Mouse (Mus musculus): ENCODE measurements around the gene Camk1d. TPM values are rescaled to one million over a fixed set of nuclear protein-coding genes. Genes with fewer than 3 reads are reported as not detected.
"Not testable (repeated sequence)": the region's sequence is repeated elsewhere in the genome, so short reads cannot be mapped to it uniquely, and the experiment has no call there.

The Camk1d gene
- polyA plus RNA-seq, 1 experiment from 2014 or later, result 11.3 TPM

DNA sequence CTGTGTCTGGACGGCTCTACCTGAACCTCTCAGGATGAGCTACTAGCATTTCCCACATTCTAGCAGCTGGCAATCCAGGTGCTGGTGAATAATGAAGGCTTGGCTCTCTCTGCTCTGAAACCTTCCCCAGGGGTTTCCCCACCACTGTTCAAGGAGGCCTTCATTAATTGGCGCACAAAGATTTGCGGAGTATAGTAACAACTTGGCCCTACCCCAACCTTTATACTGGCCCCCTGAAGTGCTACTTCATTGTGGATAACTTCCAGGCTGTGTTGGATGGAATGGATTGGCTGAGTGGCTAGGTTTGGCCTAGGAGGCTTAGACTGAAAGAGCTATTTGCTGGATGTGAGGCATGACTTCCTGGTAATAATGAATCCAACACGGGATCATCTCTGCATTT is 431.7 kb downstream of the Camk1d start:
- no peak overlapping the region for H3K27ac ChIP-seq (ENCODE audit: low read length)
- no peaks in the 10 kb centered on the region for H3K36me3 ChIP-seq (ENCODE audit: control insufficient read depth, insufficient read depth, low read length)
- H3K27me3 ChIP-seq (ENCODE audit: control insufficient read depth, insufficient read depth, low read length), result no peaks in the 10 kb centered on the region
- peaks cover 13% of the 10 kb centered on the region for H3K4me1 ChIP-seq (ENCODE audit: control insufficient read depth, insufficient read depth, low read length)
- WGBS, result 84% methylated on average over 4 of the region's 4 CpGs
- ATAC-seq (ENCODE audit: insufficient read depth, low FRiP score), result no peak
- H3K9me3 ChIP-seq (replicated peaks; ENCODE audit: control insufficient read depth, low read length), result peaks cover 7% of the 10 kb centered on the region
- H3K9ac ChIP-seq (ENCODE audit: low read length), result no peak overlapping the region
- H3K4me2 ChIP-seq (ENCODE audit: low read depth, low read length), result no peak overlapping the region
- no peak overlapping the region for H3K4me3 ChIP-seq (replicated peaks; ENCODE audit: low read length)

DNA sequence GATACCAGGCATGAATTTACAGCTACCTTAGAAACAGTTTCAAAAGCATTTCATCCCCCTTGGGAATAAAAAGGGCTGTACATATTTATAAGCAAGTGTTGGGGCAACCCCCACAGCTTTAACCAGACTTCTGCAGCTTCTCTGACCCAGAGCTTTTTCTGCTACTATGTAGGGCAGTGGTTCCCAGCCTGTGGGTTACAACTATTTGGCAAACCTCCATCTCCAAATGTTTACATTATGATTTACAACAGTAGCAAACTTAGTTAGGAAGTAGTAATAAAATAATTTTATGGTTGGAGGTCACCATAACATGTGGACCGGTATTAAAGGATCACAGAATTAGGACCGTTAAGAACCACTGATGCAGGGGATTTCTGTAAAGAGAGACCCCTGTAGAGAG is 446.3 kb downstream of the Camk1d start:
- no peak overlapping the region for H3K4me3 ChIP-seq (replicated peaks; ENCODE audit: low read length)
- no peaks in the 10 kb centered on the region for H3K9me3 ChIP-seq (replicated peaks; ENCODE audit: control insufficient read depth, low read length)
- no peak overlapping the region for H3K4me2 ChIP-seq (ENCODE audit: low read depth, low read length)
- no peak overlapping the region for H3K9ac ChIP-seq (ENCODE audit: low read length)
- H3K4me1 ChIP-seq (ENCODE audit: control insufficient read depth, insufficient read depth, low read length), result 0 out of 2 replicates have a peak, but pooled peaks cover 4% of the 10 kb centered on the region
- no peak overlapping the region for H3K27ac ChIP-seq (ENCODE audit: low read length)
- ATAC-seq (ENCODE audit: insufficient read depth, low FRiP score), result no peak
- no peaks in the 10 kb centered on the region for H3K27me3 ChIP-seq (ENCODE audit: control insufficient read depth, insufficient read depth, low read length)
- WGBS, result 49% methylated on average over 2 of the region's 2 CpGs
- H3K36me3 ChIP-seq (ENCODE audit: control insufficient read depth, insufficient read depth, low read length), result no peaks in the 10 kb centered on the region

DNA sequence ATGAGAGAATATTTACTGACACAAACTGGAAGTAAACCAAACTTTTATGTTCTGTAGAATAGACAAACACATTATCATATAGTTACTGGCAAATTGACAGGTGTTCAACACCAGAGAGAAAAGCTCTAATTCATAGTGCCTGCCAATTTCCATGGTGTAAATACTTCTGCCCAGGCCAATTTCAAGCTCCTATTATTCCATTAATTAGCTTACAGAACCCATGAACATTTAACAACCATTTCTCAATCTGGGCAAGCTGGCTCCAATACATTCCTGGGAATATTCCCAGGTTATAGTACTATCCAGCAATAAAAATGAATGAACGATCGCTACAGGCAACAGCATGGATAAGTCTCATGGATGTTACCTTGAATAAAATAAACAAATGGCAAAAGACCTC is 452.0 kb downstream of the Camk1d start:
- 85% methylated on average over 2 of the region's 2 CpGs for WGBS
- Histone ChIP-seq H3K4me1 (ENCODE audit: control insufficient read depth, insufficient read depth, low read length) (no peaks in the 10 kb centered on the region), H3K9me3 (replicated peaks; ENCODE audit: control insufficient read depth, low read length) (no peaks in the 10 kb centered on the region), H3K27ac (ENCODE audit: low read length) (no peak overlapping the region), H3K27me3 (ENCODE audit: control insufficient read depth, insufficient read depth, low read length) (no peaks in the 10 kb centered on the region), H3K4me2 (ENCODE audit: low read depth, low read length) (no peak overlapping the region), H3K36me3 (ENCODE audit: control insufficient read depth, insufficient read depth, low read length) (no peaks in the 10 kb centered on the region), H3K9ac (ENCODE audit: low read length) (no peak overlapping the region), H3K4me3 (replicated peaks; ENCODE audit: low read length) (no peak overlapping the region)
- no peak for ATAC-seq (ENCODE audit: insufficient read depth, low FRiP score)

DNA sequence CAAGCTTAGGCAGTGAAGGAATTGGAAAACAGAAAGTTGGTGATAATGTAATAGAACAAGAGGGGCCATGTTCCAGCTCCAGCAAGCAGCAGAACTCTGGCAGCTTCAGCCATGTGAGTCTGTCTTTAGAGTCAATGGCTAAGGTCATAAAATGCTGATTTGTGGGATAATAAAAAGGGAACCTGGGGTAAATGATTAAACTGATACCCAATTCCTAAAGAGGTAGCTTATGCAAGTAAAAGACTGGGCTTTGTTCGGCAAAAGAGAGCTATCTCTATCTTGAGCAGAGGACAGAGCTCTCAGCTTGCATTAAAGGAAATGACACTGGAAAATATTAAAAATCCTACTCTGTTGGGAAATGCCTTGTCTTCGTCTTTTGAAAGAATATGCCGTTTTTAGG is 456.1 kb downstream of the Camk1d start:
- H3K4me1 ChIP-seq (ENCODE audit: control insufficient read depth, insufficient read depth, low read length), result no peaks in the 10 kb centered on the region
- ATAC-seq (ENCODE audit: insufficient read depth, low FRiP score), result no peak
- H3K27ac ChIP-seq (ENCODE audit: low read length), result no peak overlapping the region
- no peaks in the 10 kb centered on the region for H3K27me3 ChIP-seq (ENCODE audit: control insufficient read depth, insufficient read depth, low read length)
- no peak overlapping the region for H3K4me3 ChIP-seq (replicated peaks; ENCODE audit: low read length)
- H3K9me3 ChIP-seq (replicated peaks; ENCODE audit: control insufficient read depth, low read length), result no peaks in the 10 kb centered on the region
- no peak overlapping the region for H3K9ac ChIP-seq (ENCODE audit: low read length)
- WGBS, result 80% methylated on average over 3 of the region's 3 CpGs
- H3K36me3 ChIP-seq (ENCODE audit: control insufficient read depth, insufficient read depth, low read length), result no peaks in the 10 kb centered on the region
- no peak overlapping the region for H3K4me2 ChIP-seq (ENCODE audit: low read depth, low read length)

DNA sequence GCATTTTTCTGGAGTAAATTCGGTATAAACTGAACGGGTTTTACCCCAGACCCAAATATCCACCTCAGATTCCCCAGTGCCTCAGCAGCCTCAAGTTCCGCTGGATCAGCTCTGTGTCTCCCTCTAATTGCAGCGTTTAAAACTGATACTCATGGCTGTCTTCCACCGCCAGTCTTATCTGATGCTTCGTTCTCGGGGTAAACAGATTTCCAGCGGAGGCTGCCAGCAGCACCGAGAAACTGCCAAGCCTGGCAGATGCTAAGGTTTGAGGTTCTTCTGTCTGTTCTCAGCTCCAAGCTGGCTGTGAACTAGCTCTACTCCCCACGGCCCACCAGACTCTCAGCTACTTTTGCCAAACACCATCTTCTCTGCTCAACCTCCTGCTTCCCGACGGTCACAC is 464.3 kb downstream of the Camk1d start:
- Histone ChIP-seq H3K9me3 (replicated peaks; ENCODE audit: control insufficient read depth, low read length) (no peaks in the 10 kb centered on the region), H3K4me1 (ENCODE audit: control insufficient read depth, insufficient read depth, low read length) (no peaks in the 10 kb centered on the region), H3K4me3 (replicated peaks; ENCODE audit: low read length) (no peak overlapping the region), H3K36me3 (ENCODE audit: control insufficient read depth, insufficient read depth, low read length) (no peaks in the 10 kb centered on the region), H3K9ac (ENCODE audit: low read length) (no peak overlapping the region), H3K27ac (ENCODE audit: low read length) (no peak overlapping the region), H3K27me3 (ENCODE audit: control insufficient read depth, insufficient read depth, low read length) (no peaks in the 10 kb centered on the region), H3K4me2 (ENCODE audit: low read depth, low read length) (no peak overlapping the region)
- no peak for ATAC-seq (ENCODE audit: insufficient read depth, low FRiP score)
- 38% methylated on average over 12 of the region's 12 CpGs for WGBS

DNA sequence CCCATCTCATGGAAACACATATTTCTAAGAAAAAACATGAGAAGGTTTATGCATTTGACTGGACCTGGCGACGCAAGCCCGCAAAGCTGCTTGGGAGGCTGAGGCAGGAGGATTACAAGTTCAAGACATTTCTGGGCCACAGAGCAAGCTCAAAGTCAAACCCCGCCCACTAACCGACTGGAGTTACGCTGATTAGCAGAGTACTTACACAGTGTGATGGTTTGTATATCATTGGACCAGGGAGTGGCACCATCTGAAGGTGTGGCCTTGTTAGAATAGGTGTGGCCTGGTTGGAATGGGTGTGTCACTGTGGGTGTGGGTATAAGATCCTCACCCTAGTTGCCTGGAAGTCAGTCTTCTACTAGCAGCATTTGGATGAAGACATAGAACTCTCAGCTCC is 465.1 kb downstream of the Camk1d start:
- H3K4me3 ChIP-seq (replicated peaks; ENCODE audit: low read length); H3K27me3 ChIP-seq (ENCODE audit: control insufficient read depth, insufficient read depth, low read length); H3K4me2 ChIP-seq (ENCODE audit: low read depth, low read length); H3K36me3 ChIP-seq (ENCODE audit: control insufficient read depth, insufficient read depth, low read length); ATAC-seq (ENCODE audit: insufficient read depth, low FRiP score); H3K4me1 ChIP-seq (ENCODE audit: control insufficient read depth, insufficient read depth, low read length); H3K9ac ChIP-seq (ENCODE audit: low read length); H3K27ac ChIP-seq (ENCODE audit: low read length); H3K9me3 ChIP-seq (replicated peaks; ENCODE audit: control insufficient read depth, low read length): not testable (repeated sequence)
- WGBS, result 92% methylated on average over 6 of the region's 6 CpGs

Other genes with a start within 250 kb of the Camk1d start
- 66.0 and 69.7 TPM in 2 replicates for gene Nudt5, start 130.5 kb upstream of the Camk1d start, polyA plus RNA-seq (2015; fragmentation: Nextera tagmentation; extraction: Ambion mirVana)
- 276 and 278 TPM in 2 replicates for gene Cdc123, start 130.6 kb upstream of the Camk1d start, polyA plus RNA-seq (2015; fragmentation: Nextera tagmentation; extraction: Ambion mirVana)
- 1.1 and 1.5 TPM in 2 replicates for gene Gm13199, start 148.4 kb upstream of the Camk1d start, polyA plus RNA-seq (2015; fragmentation: Nextera tagmentation; extraction: Ambion mirVana)
- 66.9 and 70.4 TPM in 2 replicates for gene Sec61a2, start 180.9 kb upstream of the Camk1d start, polyA plus RNA-seq (2015; fragmentation: Nextera tagmentation; extraction: Ambion mirVana)
- gene Dhtkd1, start 228.3 kb upstream of the Camk1d start, polyA plus RNA-seq (2015; fragmentation: Nextera tagmentation; extraction: Ambion mirVana), result 2.4 and 3.4 TPM in 2 replicates
- 10.4 and 11.3 TPM in 2 replicates for gene Upf2, start 237.0 kb upstream of the Camk1d start, polyA plus RNA-seq (2015; fragmentation: Nextera tagmentation; extraction: Ambion mirVana)

Measured in stomach, embryonic 16.5 days (tissue).